Mouse (Mus musculus) kidney, embryonic 14.5 days (tissue): Measurements from ENCODE around the gene Egln2. TPM values are rescaled to one million over a fixed set of nuclear protein-coding genes. Genes with fewer than 3 reads are reported as not detected.

Experiments used
- ATAC-seq: fragments of 200-750 bp; cut with Nextera tagmentation; 2 replicates; pipeline ENCODE4 v1.8.0; 2017; ENCODE audit warnings: moderate number of reproducible peaks, mild to moderate bottlenecking, moderate TSS enrichment, moderate library complexity; ENCODE audit not compliant: low FRiP score, low TSS enrichment
- H3K27ac ChIP-seq: fragments of 300-500 bp; sonication (generic); 2 replicates; pipeline ENCODE4 v1.5.1; 2014; ENCODE audit warnings: low read depth, mild to moderate bottlenecking, low read length, moderate library complexity, mixed read lengths
- H3K27me3 ChIP-seq: fragments of 300-500 bp; sonication (generic); 2 replicates; pipeline ENCODE4 v1.6.1; 2014; ENCODE audit warnings: mild to moderate bottlenecking, low read length; ENCODE audit not compliant: control insufficient read depth, insufficient read depth
- H3K36me3 ChIP-seq: fragments of 300-500 bp; sonication (generic); 2 replicates; pipeline ENCODE4 v1.6.1; 2014; ENCODE audit warnings: low read length, mixed read lengths; ENCODE audit not compliant: control insufficient read depth, insufficient read depth
- H3K4me1 ChIP-seq: fragments of 300-500 bp; sonication (generic); 2 replicates; pipeline ENCODE4 v1.6.1; 2014; ENCODE audit warnings: low read length, mixed read lengths; ENCODE audit not compliant: control insufficient read depth, insufficient read depth
- H3K4me2 ChIP-seq: fragments of 300-500 bp; sonication (generic); replicated peaks from 2 replicates; pipeline ENCODE4 v1.6.1; 2014; ENCODE audit warnings: low read depth, mild to moderate bottlenecking, low read length
- H3K4me3 ChIP-seq: fragments of 300-500 bp; sonication (generic); 2 replicates; pipeline ENCODE4 v1.5.1; 2014; ENCODE audit warnings: mild to moderate bottlenecking, low read length
- H3K9ac ChIP-seq: fragments of 300-500 bp; sonication (generic); 2 replicates; pipeline ENCODE4 v1.6.1; 2014; ENCODE audit warnings: low read depth, mild to moderate bottlenecking, low read length, moderate library complexity
- H3K9me3 ChIP-seq: fragments of 300-500 bp; sonication (generic); 2 replicates; pipeline ENCODE4 v1.6.1; 2016; ENCODE audit warnings: low read length; ENCODE audit not compliant: control insufficient read depth
- WGBS: fragments of 180-500 bp; shearing (Covaris S2); extraction: QIAGEN DNeasy Blood & Tissue Kit; methylation state at CpG from one replicate; pipeline ENCODE4 v1.1.7; 2014; 5-methylcytosine and 5-hydroxymethylcytosine counted together
- polyA plus RNA-seq: library from polyadenylated mRNA; unstranded; fragments of >200 nt; fragmentation: Nextera tagmentation; extraction: Ambion mirVana; gene quantifications from 2 replicates; pipeline ENCODE4 v1.2.1, GENCODE M21; 2014

Egln2 gene
- polyA plus RNA-seq, 1 experiment from 2014 or later, result 37.8 TPM

DNA sequence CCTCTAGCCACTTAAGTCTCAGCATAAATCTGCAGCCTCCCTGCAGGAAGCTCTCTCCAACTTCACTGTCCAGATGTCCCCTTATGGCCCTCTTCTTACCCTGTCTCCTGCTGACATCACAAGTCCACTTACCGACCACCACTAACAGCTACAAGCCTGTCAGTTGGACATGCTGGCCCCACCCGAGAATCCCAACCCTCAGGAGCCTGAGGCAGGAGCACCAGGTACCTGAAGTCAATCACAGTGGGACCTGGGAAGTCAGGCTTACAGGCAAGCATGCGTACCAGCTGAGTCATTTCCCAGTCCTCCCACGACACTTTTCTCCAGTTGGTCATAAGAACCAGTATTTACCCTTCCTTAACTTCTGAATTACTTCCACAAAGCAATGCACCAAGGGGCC, 27.1 kb upstream of the Egln2 start:
- Histone ChIP-seq H3K27ac (no peak overlapping the region), H3K9ac (0 out of 2 replicates have a peak overlapping the region, but pooled peaks have one; percentile 1), H3K4me1 (peaks cover 12% of the 10 kb centered on the region; the same call in 1 of the 2 replicates), H3K4me2 (no peak overlapping the region; the same call in 1 of the 2 replicates), H3K9me3 (no peaks in the 10 kb centered on the region), H3K4me3 (no peak overlapping the region), H3K36me3 (peaks cover 54% of the 10 kb centered on the region), H3K27me3 (no peaks in the 10 kb centered on the region)
- 82% methylated on average over 4 of the region's 4 CpGs for WGBS
- ATAC-seq, result no peak

- no peaks in the 10 kb centered on the region for H3K9me3 ChIP-seq
- H3K27me3 ChIP-seq, result no peaks in the 10 kb centered on the region
- no peak overlapping the region for H3K27ac ChIP-seq
- H3K36me3 ChIP-seq, result peaks cover 67% of the 10 kb centered on the region
- no peak for ATAC-seq
- H3K4me2 ChIP-seq, result no peak overlapping the region
- no peak overlapping the region for H3K9ac ChIP-seq
- H3K4me3 ChIP-seq, result no peak overlapping the region
- H3K4me1 ChIP-seq, result peaks cover 12% of the 10 kb centered on the region; the same call in 1 of the 2 replicates
- 91% methylated on average over 5 of the region's 5 CpGs for WGBS
Measured at GRCm38 (mm10) chr7:27192434-27192833, 25.8 kb upstream of the Egln2 start.

DNA sequence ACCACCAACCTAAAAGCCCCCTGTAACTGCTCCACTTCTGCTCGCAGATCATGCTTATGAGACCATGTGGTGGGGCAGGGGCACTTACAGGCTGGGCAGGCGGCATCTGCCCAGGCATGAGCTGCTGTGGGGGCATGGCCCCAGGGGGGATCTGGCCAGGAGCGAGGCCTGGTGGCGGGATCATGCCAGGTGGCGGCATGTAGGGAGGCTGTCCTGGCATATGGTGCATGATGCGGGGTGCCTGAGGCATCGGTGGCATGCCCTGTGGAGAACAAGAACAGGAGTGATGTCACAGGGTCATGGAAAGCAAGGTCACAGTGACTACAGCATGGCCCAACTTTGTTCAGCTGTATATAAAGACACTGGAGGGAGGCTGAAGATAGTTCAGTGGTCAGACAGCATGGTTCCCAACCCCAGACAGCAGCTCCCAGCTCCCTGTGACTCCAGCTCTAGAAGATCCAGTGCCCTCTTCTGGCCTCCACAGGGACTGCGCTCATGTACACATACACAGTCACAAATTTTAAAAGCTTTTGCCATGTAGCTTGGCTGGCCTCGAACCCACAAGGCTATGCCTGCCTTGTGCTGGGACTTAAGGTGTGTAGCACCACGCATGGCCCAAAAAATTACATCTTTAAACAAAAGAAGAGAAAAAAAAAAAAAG, 22.8 kb upstream of the Egln2 start:
- H3K4me3 ChIP-seq, result no peak overlapping the region
- no peak for ATAC-seq

DNA sequence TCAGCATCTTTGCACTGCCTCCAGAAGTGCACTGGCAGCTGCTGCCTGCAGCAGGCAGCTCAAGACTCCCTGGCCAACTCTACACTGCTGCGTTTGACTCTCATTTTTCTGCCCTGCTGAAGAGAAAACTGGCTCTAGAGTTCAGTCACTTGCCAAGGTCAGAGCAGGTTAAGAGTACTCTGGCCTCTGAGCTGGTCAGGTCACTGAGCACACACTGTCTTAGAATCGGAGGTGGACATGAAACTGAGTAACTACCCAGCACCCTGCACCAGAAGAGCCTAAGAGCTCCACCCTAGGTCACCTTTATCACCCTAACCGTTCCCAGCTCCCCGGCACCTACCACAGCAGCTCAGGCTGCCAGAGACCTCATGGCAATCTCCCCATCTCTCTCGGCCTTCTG, 19.4 kb upstream of the Egln2 start:
- Histone ChIP-seq H3K27ac (no peak overlapping the region), H3K9ac (no peak overlapping the region), H3K4me3 (no peak overlapping the region), H3K36me3 (peaks cover 75% of the 10 kb centered on the region), H3K27me3 (no peaks in the 10 kb centered on the region), H3K4me2 (no peak overlapping the region), H3K9me3 (no peaks in the 10 kb centered on the region), H3K4me1 (no peaks in the 10 kb centered on the region)
- WGBS, result 88% methylated on average over 5 of the region's 5 CpGs
- no peak for ATAC-seq

More for the DNA sequence above, 22.8 kb upstream of the Egln2 start:
- H3K4me2 ChIP-seq, result no peak overlapping the region
- peaks cover 1% of the 10 kb centered on the region; the same call in 1 of the 2 replicates for H3K4me1 ChIP-seq
- no peak overlapping the region for H3K27ac ChIP-seq
- H3K36me3 ChIP-seq, result peaks cover 97% of the 10 kb centered on the region
- H3K27me3 ChIP-seq, result no peaks in the 10 kb centered on the region
- H3K9ac ChIP-seq, result no peak overlapping the region
- WGBS, result 98% methylated on average over 10 of the region's 10 CpGs
- no peaks in the 10 kb centered on the region for H3K9me3 ChIP-seq

DNA sequence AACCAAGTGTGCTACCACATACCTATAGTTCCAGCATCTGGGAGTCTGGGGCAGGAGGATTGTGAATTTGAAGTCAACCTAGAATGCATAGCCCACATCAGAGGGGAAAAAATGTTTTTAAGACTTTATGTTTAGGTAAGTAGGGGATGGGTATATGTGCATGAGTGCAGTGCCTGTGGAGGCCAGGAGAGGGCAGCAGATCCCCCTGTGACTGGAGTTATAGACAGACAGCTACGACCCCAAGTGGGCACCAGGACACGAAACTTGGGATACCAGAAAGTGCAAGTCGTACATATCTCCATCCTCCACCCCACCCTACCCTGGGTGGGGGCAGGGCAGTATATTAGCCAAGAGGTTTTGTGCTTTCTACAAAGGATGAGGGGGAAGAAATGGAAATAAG, 18.4 kb upstream of the Egln2 start:
- WGBS, result 77% methylated on average over 3 of the region's 3 CpGs
- Histone ChIP-seq H3K4me1 (no peaks in the 10 kb centered on the region), H3K4me3 (no peak overlapping the region), H3K36me3 (peaks cover 65% of the 10 kb centered on the region), H3K4me2 (no peak overlapping the region), H3K27ac (no peak overlapping the region), H3K9me3 (no peaks in the 10 kb centered on the region), H3K9ac (no peak overlapping the region), H3K27me3 (no peaks in the 10 kb centered on the region)
- ATAC-seq, result no peak

- Histone ChIP-seq H3K36me3 (peaks cover 41% of the 10 kb centered on the region), H3K27me3 (no peaks in the 10 kb centered on the region), H3K4me3 (no peak overlapping the region), H3K4me2 (no peak overlapping the region), H3K9ac (no peak overlapping the region), H3K27ac (no peak overlapping the region), H3K4me1 (0 out of 2 replicates have a peak, but pooled peaks cover 8% of the 10 kb centered on the region), H3K9me3 (no peaks in the 10 kb centered on the region)
- 92% methylated on average over 1 of the region's 1 CpGs for WGBS
- ATAC-seq, result no peak
Measured at GRCm38 (mm10) chr7:27182498-27182897, 15.9 kb upstream of the Egln2 start.

DNA sequence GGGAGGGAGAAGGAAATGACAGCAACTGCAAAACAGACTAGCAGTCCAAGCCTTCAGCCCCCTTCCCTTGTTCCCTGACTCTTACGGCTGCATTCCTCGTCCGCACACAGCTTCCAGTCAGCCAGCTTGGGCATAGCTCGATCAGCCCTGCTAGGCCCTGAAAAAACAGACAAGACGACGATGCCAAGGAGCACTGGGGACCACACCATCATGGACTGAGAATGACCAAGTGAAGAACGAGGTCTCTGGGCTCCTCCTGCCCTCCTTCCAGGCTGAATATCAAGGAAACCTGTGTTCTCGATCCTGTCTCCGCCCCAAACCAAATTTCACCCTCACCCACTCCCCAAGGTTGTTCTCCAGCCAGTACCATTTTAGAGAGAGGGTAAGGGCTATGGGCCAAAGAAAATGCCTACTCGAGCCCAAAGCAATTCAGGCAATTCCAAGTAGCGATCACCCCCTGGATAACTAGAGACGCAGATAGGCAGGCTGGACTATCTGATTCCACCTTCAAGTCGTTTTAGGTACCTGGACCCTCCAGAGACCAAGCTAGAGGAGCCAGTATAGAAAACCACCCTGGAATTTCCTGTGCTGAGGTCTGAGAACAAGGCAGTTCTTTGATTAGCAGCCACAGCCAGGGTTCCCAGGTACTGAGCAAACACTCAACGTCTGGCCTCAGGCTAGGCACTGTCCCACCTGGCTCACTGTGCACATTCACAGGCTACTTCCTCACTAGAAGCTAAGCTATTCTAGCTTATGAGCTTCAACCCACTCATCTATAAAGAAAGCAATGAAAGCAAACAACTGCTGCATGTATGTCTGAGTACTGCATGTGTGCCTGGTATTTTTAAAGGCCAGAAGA, 14.5 kb upstream of the Egln2 start, which contains the start of the genes Gm21983 and Mia:
TSS of gene Gm21983 (minus strand) at position 250 of the 859 bp plus-strand sequence.
TSS of gene Mia (minus strand) at position 321 of the 859 bp plus-strand sequence.
- Histone ChIP-seq H3K9me3 (no peaks in the 10 kb centered on the region), H3K4me2 (no peak within 1 kb of the TSS; the same call in 1 of the 2 replicates), H3K4me3 (peak within 1 kb of the TSS; percentile 7; the same call in 1 of the 2 replicates), H3K4me1 (0 out of 2 replicates have a peak, but pooled peaks cover 8% of the 10 kb centered on the region), H3K27ac (peak within 1 kb of the TSS; percentile 52; the same call in 1 of the 2 replicates), H3K27me3 (no peaks in the 10 kb centered on the region), H3K9ac (no peak within 1 kb of the TSS), H3K36me3 (peaks cover 26% of the 10 kb centered on the region)
- WGBS, result 69% methylated on average over 14 of the region's 14 CpGs
- ATAC-seq, result no peak

GRCm38 (mm10) chr7:27180036-27180435, 13.4 kb upstream of the Egln2 start:
- H3K4me2 ChIP-seq, result no peak overlapping the region; the same call in 1 of the 2 replicates
- H3K4me3 ChIP-seq, result peak overlapping the region; percentile 7; the same call in 1 of the 2 replicates
- peaks cover 16% of the 10 kb centered on the region for H3K36me3 ChIP-seq
- 0 out of 2 replicates have a peak, but pooled peaks cover 8% of the 10 kb centered on the region for H3K4me1 ChIP-seq
- H3K9me3 ChIP-seq, result no peaks in the 10 kb centered on the region
- no peak overlapping the region for H3K27ac ChIP-seq
- WGBS, result 71% methylated on average over 5 of the region's 5 CpGs
- no peaks in the 10 kb centered on the region for H3K27me3 ChIP-seq
- no peak for ATAC-seq
- H3K9ac ChIP-seq, result no peak overlapping the region
